Mouse (Mus musculus) hindbrain, embryonic 13.5 days (tissue): Measurements from ENCODE around the gene Arid1a. TPM values are rescaled to one million over a fixed set of nuclear protein-coding genes. Genes with fewer than 3 reads are reported as not detected.
"Not testable (repeated sequence)": the region's sequence is repeated elsewhere in the genome, so short reads cannot be mapped to it uniquely, and the experiment has no call there.

Experiments used
- ATAC-seq: fragments of 200-750 bp; cut with Nextera tagmentation; 2 replicates; pipeline ENCODE4 v1.8.0; 2017; ENCODE audit warnings: moderate TSS enrichment; ENCODE audit not compliant: low FRiP score
- H3K27ac ChIP-seq: fragments of 300-500 bp; sonication (generic); 2 replicates; pipeline ENCODE4 v1.5.1; 2015; ENCODE audit warnings: inconsistent platforms, mild to moderate bottlenecking, moderate library complexity
- H3K27me3 ChIP-seq: fragments of 300-500 bp; sonication (generic); 2 replicates; pipeline ENCODE4 v1.6.1; 2015; ENCODE audit warnings: mild to moderate bottlenecking, inconsistent platforms
- H3K36me3 ChIP-seq: fragments of 300-500 bp; sonication (generic); 2 replicates; pipeline ENCODE4 v1.6.1; 2015; ENCODE audit warnings: mild to moderate bottlenecking, inconsistent platforms
- H3K4me1 ChIP-seq: fragments of 300-500 bp; sonication (generic); replicated peaks from 2 replicates; pipeline ENCODE4 v1.6.1; 2015; ENCODE audit warnings: inconsistent platforms
- H3K4me2 ChIP-seq: fragments of 300-500 bp; sonication (generic); 2 replicates; pipeline ENCODE4 v1.6.1; 2015; ENCODE audit warnings: inconsistent platforms, mild to moderate bottlenecking, moderate library complexity
- H3K4me3 ChIP-seq: fragments of 300-500 bp; sonication (generic); 2 replicates; pipeline ENCODE4 v1.5.1; 2015; ENCODE audit warnings: mild to moderate bottlenecking, inconsistent platforms
- H3K9ac ChIP-seq: fragments of 300-500 bp; sonication (generic); 2 replicates; pipeline ENCODE4 v1.6.1; 2015; ENCODE audit warnings: mild to moderate bottlenecking, inconsistent platforms
- H3K9me3 ChIP-seq: fragments of 300-500 bp; sonication (generic); 2 replicates; pipeline ENCODE4 v1.6.1; 2016; ENCODE audit warnings: inconsistent platforms
- WGBS: fragments of 180-500 bp; shearing (Covaris S2); methylation state at CpG from one replicate; pipeline ENCODE4 v1.1.7; 2015; 5-methylcytosine and 5-hydroxymethylcytosine counted together
- polyA plus RNA-seq: library from polyadenylated mRNA; unstranded; fragments of >200 nt; fragmentation: Nextera tagmentation; extraction: Ambion mirVana; gene quantifications from 2 replicates; pipeline ENCODE4 v1.2.1, GENCODE M21; 2015

The Arid1a gene
- polyA plus RNA-seq, 1 experiment from 2014 or later, result 35.6 TPM

GRCm38 (mm10) chr4:133657829-133658458 is 98.6 kb downstream of the Arid1a start:
- Histone ChIP-seq H3K4me1 (peaks cover 33% of the 10 kb centered on the region), H3K27ac (no peak overlapping the region), H3K9ac (no peak overlapping the region), H3K4me3 (no peak overlapping the region), H3K36me3 (0 out of 2 replicates have a peak, but pooled peaks cover 8% of the 10 kb centered on the region), H3K27me3 (no peaks in the 10 kb centered on the region), H3K9me3 (no peaks in the 10 kb centered on the region), H3K4me2 (no peak overlapping the region)
- no peak for ATAC-seq
- WGBS, result 50% methylated on average over 5 of the region's 5 CpGs

- Histone ChIP-seq H3K4me2 (no peak overlapping the region), H3K27ac (no peak overlapping the region), H3K36me3 (0 out of 2 replicates have a peak, but pooled peaks cover 2% of the 10 kb centered on the region), H3K27me3 (no peaks in the 10 kb centered on the region), H3K9me3 (no peaks in the 10 kb centered on the region), H3K4me3 (no peak overlapping the region), H3K9ac (no peak overlapping the region), H3K4me1 (peaks cover 33% of the 10 kb centered on the region)
- WGBS, result 20% methylated on average over 4 of the region's 4 CpGs
- ATAC-seq, result no peak
Observed at GRCm38 (mm10) chr4:133656997-133657396, 99.6 kb downstream of the Arid1a start.

- Histone ChIP-seq H3K9ac (no peak overlapping the region), H3K4me2 (no peak overlapping the region), H3K4me3 (no peak overlapping the region), H3K4me1 (peaks cover 32% of the 10 kb centered on the region), H3K27ac (0 out of 2 replicates have a peak overlapping the region, but pooled peaks have one; percentile 1), H3K27me3 (no peaks in the 10 kb centered on the region), H3K36me3 (no peaks in the 10 kb centered on the region), H3K9me3 (no peaks in the 10 kb centered on the region)
- ATAC-seq, result no peak
- 41% methylated on average over 4 of the region's 4 CpGs for WGBS
Observed at GRCm38 (mm10) chr4:133656294-133656693, 100.3 kb downstream of the Arid1a start.

- not testable (repeated sequence) for H3K4me2 ChIP-seq, H3K36me3 ChIP-seq, H3K9ac ChIP-seq, H3K4me3 ChIP-seq, H3K27me3 ChIP-seq, H3K27ac ChIP-seq, ATAC-seq, H3K9me3 ChIP-seq, H3K4me1 ChIP-seq
- WGBS, result 94% methylated on average over 5 of the region's 5 CpGs
Observed at GRCm38 (mm10) chr4:133654070-133654469, 102.5 kb downstream of the Arid1a start.

GRCm38 (mm10) chr4:133652746-133653145 is 103.8 kb downstream of the Arid1a start:
- no peak for ATAC-seq
- no peaks in the 10 kb centered on the region for H3K27me3 ChIP-seq
- H3K4me2 ChIP-seq, result no peak overlapping the region
- WGBS, result 82% methylated on average over 10 of the region's 10 CpGs
- H3K27ac ChIP-seq, result no peak overlapping the region
- H3K9me3 ChIP-seq, result no peaks in the 10 kb centered on the region
- H3K4me3 ChIP-seq, result no peak overlapping the region
- H3K36me3 ChIP-seq, result no peaks in the 10 kb centered on the region
- H3K4me1 ChIP-seq, result peaks cover 9% of the 10 kb centered on the region; the same call in 1 of the 2 replicates
- H3K9ac ChIP-seq, result no peak overlapping the region

GRCm38 (mm10) chr4:133651986-133652385 is 104.6 kb downstream of the Arid1a start:
- Histone ChIP-seq H3K36me3 (no peaks in the 10 kb centered on the region), H3K4me1 (peaks cover 7% of the 10 kb centered on the region; the same call in 1 of the 2 replicates), H3K27me3 (no peaks in the 10 kb centered on the region), H3K9me3 (no peaks in the 10 kb centered on the region), H3K9ac (no peak overlapping the region), H3K4me3 (no peak overlapping the region), H3K4me2 (no peak overlapping the region), H3K27ac (no peak overlapping the region)
- WGBS, result 78% methylated on average over 4 of the region's 4 CpGs
- ATAC-seq, result no peak

- Histone ChIP-seq H3K36me3 (no peaks in the 10 kb centered on the region), H3K27me3 (no peaks in the 10 kb centered on the region), H3K4me1 (peaks cover 5% of the 10 kb centered on the region; the same call in 1 of the 2 replicates), H3K4me3 (no peak overlapping the region), H3K4me2 (no peak overlapping the region), H3K9ac (no peak overlapping the region), H3K9me3 (no peaks in the 10 kb centered on the region), H3K27ac (no peak overlapping the region)
- 56% methylated on average over 10 of the region's 10 CpGs for WGBS
- ATAC-seq, result no peak
Observed at GRCm38 (mm10) chr4:133651445-133651844, 105.1 kb downstream of the Arid1a start.

- ATAC-seq, result no peak
- Histone ChIP-seq H3K4me2 (peak within 1 kb of the TSS; percentile 40), H3K27ac (peak within 1 kb of the TSS; percentile 13; the same call in 1 of the 2 replicates), H3K27me3 (no peaks in the 10 kb centered on the region), H3K36me3 (no peaks in the 10 kb centered on the region), H3K4me3 (peak within 1 kb of the TSS; percentile 11), H3K9me3 (no peaks in the 10 kb centered on the region), H3K9ac (no peak within 1 kb of the TSS), H3K4me1 (no peaks in the 10 kb centered on the region)
- WGBS, result 40% methylated on average over 7 of the region's 7 CpGs
Observed at GRCm38 (mm10) chr4:133649989-133650699, 106.4 kb downstream of the Arid1a start, which contains the start of gene Zdhhc18. TSS of gene Zdhhc18 (minus strand) at chr4:133650154.

- H3K4me3 ChIP-seq, result peak overlapping the region; percentile 11; the same call in 1 of the 2 replicates
- not testable (repeated sequence) for H3K36me3 ChIP-seq, H3K27ac ChIP-seq, ATAC-seq, H3K9me3 ChIP-seq, H3K27me3 ChIP-seq, H3K4me1 ChIP-seq, H3K9ac ChIP-seq
- peak overlapping the region; percentile 40 for H3K4me2 ChIP-seq
- WGBS, result 88% methylated on average over 5 of the region's 5 CpGs
Observed at GRCm38 (mm10) chr4:133649464-133649863, 107.1 kb downstream of the Arid1a start.

- Histone ChIP-seq H3K4me3 (no peak overlapping the region), H3K27me3 (no peaks in the 10 kb centered on the region), H3K4me1 (no peaks in the 10 kb centered on the region), H3K9ac (no peak overlapping the region), H3K9me3 (peaks cover 9% of the 10 kb centered on the region), H3K36me3 (no peaks in the 10 kb centered on the region), H3K4me2 (no peak overlapping the region), H3K27ac (no peak overlapping the region)
- ATAC-seq, result no peak
- WGBS, result 38% methylated on average over 21 of the region's 21 CpGs
Observed at GRCm38 (mm10) chr4:133645680-133646079, 110.9 kb downstream of the Arid1a start.

GRCm38 (mm10) chr4:133645195-133645594 is 111.4 kb downstream of the Arid1a start:
- Histone ChIP-seq H3K4me1 (no peaks in the 10 kb centered on the region), H3K4me3 (no peak overlapping the region), H3K9ac (no peak overlapping the region), H3K27me3 (no peaks in the 10 kb centered on the region), H3K9me3 (peaks cover 9% of the 10 kb centered on the region), H3K36me3 (no peaks in the 10 kb centered on the region), H3K27ac (no peak overlapping the region), H3K4me2 (no peak overlapping the region)
- WGBS, result 91% methylated on average over 3 of the region's 3 CpGs
- no peak for ATAC-seq

GRCm38 (mm10) chr4:133634043-133634410 is 122.5 kb downstream of the Arid1a start:
- Histone ChIP-seq H3K4me3 (no peak overlapping the region), H3K36me3 (no peaks in the 10 kb centered on the region), H3K27ac (no peak overlapping the region), H3K27me3 (no peaks in the 10 kb centered on the region), H3K4me1 (peaks cover 38% of the 10 kb centered on the region), H3K9ac (no peak overlapping the region), H3K4me2 (no peak overlapping the region), H3K9me3 (no peaks in the 10 kb centered on the region)
- ATAC-seq, result no peak
- 85% methylated on average over 5 of the region's 5 CpGs for WGBS
